Mouse (Mus musculus): ENCODE data around the gene Twist1. TPM values are rescaled to one million over a fixed set of nuclear protein-coding genes. Genes with fewer than 3 reads are reported as not detected.

The Twist1 gene
- total RNA-seq (2015) (not detected in 2 replicates), total RNA-seq (2017) (not detected in 2 replicates)

DNA sequence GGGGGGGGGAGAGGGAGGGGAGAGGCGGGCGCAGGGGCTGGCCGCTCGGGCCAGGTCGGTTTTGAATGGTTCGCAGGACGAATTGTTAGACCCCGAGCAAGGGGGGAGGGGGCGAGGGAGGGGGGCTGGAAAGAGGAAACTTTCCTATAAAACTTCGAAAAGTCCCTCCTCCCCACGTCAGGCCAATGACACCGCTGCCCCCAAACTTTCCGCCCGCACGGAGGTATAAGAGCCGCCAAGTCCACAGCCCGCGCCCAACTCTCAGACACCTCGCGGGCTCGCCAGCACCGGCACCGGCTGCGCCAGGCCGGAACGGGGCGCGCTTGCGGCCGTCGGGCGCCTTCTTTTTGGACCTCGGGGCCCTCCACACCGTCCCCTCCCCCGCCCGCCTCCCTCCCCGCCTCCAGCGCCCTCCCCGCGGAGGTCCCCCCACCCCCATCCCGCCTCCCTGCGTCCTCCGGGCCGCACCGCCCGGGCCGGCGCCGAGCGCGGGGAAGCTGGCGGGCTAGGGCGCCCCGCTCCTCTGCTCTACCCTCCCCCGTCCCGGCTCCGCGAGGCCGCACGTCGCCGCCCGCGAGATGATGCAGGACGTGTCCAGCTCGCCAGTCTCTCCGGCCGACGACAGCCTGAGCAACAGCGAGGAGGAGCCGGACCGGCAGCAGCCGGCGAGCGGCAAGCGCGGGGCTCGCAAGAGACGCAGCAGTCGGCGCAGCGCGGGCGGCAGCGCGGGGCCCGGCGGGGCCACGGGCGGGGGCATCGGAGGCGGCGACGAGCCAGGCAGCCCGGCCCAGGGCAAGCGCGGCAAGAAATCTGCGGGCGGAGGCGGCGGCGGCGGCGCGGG, at the start of gene Twist1:
Gene Twist1 (plus strand): TSS at position 272 of the 841 bp plus-strand sequence.
- no peak for ATAC-seq (ENCODE audit: poor library complexity, severe bottlenecking)

DNA sequence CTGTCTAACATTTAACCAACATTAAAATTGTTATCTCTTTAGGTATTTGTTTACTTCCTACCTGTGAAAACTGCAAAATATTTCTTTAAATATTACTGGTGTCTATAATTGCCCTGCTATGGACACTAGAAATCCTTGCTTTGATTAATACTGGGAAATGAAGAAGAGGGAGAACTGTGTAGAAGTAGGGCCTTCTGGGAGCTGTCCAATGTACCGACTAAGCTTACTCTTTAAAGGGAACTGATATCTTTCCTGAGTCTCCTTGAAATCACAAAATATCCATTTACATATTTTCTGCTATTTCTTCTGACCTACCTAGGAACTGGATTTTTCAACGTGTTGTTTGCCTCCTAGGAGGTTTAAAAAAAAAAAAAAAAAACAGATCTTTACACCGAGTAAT, 30.7 kb upstream of the Twist1 start:
- ATAC-seq (ENCODE audit: poor library complexity, severe bottlenecking), result no peak

DNA sequence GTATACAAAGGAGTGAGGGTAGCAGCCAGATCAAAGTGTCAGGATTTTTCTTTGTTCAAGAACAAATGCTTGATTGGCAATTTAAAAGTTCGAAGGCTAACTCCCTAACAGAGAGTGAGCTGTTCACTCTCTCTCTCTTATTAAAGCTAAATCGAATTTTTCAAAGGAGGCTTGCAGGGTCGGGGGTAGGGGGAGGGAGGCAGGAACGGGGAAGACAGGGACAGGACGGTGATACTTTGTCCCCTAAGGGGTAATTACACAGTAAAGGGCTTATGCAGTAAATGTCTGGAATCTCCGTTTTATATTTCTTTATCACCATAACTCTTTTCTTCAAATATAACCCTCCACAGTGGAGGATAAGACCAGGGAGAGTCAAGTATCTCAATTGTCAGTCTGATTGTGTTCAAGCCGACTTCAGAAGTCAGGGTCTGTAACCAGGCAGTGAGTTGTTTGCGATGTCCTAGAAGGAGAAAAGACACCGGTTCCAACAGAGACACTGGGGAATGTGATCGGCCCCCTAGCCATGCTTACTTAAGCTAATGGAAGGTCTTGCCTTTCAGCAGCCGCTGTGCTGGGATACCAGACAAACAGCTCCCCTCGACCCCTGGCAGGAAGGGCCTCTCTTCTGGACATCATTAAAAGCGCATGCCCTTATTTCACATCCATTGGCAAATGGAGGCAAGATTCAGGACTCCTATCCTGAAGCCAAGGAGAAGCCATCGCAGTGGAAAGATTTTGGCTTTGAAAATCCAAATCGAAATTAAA, 30.0 kb upstream of the Twist1 start:
- no peak for ATAC-seq (ENCODE audit: poor library complexity, severe bottlenecking)

DNA sequence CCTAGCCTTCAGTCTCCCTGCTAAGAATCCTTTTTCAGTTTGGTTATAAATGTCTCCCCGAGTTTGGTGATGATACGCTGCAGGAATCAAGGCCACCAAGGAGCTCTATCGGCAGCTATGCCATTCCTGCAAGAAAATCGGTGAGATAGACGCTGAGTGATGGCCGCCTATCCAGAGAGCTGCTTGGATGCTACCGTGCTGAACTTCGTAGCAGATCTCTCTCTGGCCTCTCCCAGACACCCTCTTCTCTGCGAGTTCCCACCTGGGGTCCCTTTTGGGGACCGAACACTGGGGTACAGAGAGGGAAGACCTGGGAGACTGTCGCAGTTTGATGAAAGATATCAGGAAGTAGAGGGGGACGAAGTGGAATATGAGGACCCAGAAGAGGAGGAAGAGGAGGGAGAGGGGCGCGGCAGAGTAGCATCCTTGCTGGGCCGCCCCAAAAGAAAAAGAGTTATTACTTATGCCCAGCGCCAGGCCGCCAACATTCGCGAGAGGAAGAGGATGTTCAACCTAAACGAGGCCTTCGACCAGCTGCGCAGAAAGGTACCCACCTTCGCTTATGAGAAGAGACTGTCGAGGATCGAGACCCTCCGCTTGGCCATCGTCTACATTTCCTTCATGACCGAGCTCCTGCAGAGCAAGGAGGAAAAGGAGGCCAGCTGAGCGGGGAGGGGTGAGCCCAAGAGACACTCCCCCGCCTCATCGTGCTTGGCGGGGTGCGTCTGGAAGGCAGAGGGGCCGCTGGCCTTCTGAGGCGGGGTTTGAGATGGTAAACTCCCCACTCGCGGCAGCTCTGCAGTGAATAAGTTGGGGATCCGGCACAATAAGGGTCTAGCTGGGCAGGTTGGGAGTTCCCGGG, 28.9 kb upstream of the Twist1 start, which contains the start of gene Ferd3l:
Gene Ferd3l (plus strand): TSS at position 95 of the 862 bp plus-strand sequence.
- no peak for ATAC-seq (ENCODE audit: poor library complexity, severe bottlenecking)

DNA sequence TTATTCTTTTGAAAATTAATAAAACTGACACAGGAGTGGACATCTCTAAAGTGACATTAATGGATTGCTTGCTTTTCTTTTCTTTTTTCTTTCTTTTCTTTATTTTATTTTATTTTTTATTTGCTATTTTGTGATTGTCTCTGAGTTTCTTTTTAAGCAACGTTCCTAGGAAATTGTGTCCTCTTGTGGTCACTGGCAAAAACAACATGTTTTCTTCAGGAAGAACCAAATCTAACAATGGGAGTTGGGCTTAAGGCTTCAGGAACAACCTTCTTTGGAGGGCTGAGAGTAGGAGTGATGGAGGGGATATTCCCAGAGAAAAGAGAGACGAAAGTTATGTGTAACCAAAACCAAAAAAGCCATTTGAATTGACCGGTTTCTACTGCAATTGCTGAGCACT, 4.6 kb upstream of the Twist1 start:
- ATAC-seq (ENCODE audit: poor library complexity, severe bottlenecking), result no peak

DNA sequence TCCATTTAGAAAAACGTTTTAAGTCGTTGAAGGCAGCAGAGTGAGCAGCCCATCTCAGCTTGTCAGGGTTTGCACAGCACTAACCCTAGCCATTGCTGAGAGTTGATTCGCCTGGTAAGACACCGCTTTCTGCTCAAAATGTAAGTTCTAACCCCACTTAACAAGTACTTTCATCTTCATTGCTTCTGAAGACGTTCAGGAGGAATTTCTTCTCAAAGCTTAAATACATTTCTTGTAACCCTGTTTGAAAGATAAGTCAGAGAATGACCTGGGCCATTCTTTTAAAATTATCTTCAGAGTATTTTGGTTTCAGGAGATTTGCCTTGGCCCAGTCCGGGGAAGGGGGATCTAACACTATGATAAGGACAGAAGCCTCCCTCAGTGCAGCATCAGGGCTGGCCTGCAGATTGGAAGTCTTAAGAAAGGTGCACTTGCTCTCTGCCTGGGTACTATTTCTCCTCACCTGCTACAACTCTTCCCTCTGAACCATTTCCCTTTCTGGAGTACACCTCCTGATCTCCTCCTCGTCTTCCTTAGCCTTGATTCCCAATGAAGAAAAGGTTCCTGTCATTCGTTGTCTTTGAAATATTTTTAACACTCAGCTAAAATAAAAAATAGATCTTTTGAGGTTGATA, 2.4 kb upstream of the Twist1 start:
- no peak for ATAC-seq (ENCODE audit: poor library complexity, severe bottlenecking)

DNA sequence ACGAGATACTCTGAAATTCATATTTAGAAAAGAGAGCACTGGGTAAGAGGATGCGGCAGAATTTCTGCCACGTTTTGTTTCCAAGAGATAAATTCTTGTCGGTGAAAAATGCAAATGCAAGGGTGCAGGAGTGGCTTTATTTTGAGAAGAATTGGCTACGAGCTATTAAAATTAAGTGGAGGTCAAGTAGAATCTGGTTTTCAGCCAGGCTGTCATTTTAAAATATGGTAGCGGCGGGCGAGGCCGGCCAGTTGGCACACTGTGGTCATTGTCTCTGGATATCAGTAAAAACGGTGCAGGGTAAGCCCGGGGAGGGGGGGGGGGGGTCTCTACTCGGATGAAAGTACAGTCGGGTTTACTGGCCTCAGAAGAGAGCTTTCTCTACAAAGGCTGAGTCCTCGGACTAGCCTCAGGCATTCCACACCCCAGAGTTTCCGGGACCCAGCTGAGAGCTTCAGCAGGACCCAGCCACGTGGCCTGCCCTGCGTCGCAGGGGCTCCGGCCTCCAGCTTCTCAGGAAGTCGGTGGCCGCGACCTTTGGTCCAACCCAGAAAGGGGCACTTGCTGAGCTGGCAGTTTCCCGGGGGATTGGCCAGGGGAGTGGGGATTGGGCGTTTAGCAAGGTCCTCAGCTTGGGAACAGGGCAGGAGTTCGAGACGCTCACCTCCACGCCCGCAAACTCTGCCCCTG, 1.7 kb upstream of the Twist1 start:
- no peak for ATAC-seq (ENCODE audit: poor library complexity, severe bottlenecking)

DNA sequence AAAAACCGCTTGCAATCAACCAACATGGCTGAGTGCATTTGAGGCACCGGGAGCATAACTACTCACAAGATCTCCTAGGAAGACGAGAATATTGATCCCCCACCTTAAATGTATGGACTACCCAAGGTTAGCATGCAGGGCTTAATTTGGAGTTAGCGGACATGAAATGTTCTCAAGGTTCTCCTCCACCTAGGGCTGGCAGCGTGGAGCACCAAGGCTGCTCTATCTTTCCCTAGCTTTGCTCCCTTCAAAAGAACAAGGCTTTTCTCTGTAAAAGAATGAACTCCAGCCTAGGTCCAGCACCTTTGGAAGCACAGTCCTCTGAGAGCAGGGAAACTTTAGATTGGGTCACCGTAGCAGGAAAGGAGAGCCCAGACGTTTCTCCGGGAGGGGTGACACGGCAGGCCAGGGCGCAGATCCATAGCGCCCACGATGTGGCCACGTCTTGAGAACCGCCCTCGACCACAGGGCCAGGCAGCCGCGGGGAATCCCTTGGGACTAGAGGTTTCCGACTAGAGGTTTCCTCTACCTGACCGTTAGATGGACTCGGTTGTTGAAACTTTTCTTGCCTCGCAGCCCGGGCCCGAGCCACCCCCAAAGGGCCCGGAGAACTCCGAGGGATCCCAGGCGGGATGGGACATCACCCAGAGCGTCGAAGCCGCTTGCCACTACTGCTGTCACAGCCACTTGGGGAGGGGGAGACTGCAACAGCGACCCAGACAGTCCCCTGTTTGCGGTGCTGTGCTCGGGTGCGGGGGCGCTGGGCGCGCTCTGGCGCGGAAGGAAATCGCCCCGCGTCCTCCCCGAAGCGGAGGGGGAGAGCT, 683 bp upstream of the Twist1 start:
- ATAC-seq (ENCODE audit: poor library complexity, severe bottlenecking), result no peak

DNA sequence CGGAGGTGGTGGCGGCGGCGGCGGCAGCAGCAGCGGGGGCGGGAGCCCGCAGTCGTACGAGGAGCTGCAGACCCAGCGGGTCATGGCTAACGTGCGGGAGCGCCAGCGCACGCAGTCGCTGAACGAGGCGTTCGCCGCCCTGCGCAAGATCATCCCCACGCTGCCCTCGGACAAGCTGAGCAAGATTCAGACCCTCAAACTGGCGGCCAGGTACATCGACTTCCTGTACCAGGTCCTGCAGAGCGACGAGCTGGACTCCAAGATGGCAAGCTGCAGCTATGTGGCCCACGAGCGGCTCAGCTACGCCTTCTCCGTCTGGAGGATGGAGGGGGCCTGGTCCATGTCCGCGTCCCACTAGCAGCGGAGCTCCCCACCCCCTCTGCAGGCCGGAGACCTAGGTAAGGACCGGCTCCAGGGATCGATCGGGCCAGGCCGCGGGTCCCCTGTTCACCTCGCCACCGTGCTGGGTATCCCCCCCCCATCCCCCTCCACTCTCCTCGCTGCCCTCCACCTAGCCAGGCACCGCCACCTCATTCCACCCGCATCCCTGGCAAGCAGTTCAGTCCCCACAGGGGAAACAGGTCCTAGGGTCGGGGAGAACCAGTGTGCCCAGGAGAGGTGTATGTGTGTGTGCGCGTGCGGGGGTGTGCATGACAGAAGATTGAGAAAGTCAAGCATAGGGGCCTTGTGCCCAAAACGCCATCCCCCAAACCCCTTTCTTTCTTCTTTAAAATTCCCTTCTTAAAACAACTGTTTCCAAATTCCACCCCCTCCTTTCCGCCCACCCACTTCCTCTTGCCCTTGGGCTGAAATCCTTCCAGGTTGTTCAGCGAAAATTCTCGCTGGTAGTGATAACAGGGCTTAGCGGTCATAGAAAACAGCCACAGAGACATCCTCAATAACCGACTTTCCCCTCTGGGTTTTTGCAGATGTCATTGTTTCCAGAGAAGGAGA, 1.0 kb downstream of the Twist1 start:
- no peak for ATAC-seq (ENCODE audit: poor library complexity, severe bottlenecking)

DNA sequence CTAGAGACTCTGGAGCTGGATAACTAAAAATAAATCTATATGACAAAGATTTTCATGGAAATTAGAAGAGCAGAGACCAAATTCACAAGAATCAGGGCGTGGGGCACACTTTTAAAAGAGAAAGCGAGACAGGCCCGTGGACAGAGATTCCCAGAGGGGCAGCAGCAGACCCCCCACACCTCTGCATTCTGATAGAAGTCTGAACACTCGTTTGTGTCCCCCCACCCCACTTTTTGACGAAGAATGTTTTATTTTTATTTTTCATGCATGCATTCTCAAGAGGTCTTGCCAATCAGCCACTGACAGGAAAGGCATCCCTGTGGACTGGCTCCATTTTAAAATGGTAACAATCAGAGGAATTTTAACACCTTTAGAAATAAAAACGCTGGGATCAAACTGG, 1.7 kb downstream of the Twist1 start:
- no peak for ATAC-seq (ENCODE audit: poor library complexity, severe bottlenecking)

DNA sequence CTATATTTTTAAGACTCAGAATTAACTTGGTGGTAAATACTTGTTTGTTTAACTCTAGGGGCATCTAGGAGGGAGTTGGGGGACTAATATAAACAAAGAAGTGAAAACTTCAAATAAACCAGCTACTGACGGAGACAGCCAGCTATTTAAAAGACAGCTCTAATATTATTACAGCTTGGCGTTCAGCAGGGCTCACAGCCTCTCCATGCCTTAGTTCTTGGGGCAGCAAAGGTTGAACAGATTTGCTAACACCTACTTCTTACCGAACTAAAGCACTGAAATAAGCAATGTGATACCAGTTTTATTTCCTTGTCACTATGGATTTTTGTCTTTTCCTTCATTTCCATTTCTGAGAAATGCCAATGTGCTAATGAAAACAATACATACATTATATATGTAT, 2.4 kb downstream of the Twist1 start:
- no peak for ATAC-seq (ENCODE audit: poor library complexity, severe bottlenecking)

DNA sequence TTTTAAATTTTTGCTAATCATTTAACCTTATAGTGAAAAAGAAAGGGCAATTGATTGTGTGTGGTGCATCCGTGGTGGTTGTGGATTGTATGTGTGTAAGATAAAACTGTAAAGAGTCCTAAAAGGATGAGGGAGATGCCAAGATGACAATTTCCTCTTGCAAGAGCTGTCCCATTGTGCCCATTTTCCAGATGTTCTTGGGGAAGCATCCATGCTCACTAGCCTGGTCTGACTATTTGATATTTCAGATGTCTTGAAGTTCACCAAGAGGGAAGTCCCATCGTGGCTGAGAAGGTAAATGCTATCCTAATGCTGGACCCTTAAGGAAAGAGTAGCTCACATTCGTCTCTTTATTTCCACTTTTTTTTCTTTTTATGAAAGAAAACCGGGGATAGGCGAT, 3.5 kb downstream of the Twist1 start:
- ATAC-seq (ENCODE audit: poor library complexity, severe bottlenecking), result no peak

DNA sequence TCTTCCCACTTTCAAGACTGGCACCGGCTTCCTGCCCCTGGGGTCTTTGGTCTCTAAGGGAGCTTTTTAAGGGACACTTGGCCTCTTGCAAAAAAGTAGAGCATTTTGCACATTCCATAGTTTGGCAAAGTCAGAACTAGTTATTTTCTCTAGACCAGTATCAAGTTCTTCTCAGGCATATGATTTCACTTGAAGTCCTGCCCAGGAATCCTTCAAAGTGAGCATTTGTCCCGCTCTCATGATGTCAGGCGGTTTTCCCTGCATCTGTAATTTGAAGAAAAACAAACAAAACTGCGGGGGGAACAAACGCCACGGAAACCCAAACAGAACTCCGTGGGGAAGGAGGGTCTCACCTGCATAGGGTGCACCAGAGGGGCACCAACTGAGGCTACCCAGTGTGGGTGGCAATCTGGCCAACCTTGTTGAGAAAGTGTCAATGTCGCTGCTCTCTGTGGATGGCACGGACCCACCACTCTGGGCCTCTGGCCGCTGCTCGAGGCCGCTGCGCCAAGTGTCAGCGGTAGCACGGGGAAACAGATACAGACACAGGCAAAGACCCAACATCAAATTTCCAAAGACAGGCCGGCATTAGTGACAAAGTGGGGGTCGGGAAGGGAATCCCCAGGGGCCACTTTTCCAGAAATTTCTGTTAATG, 4.8 kb downstream of the Twist1 start:
- no peak for ATAC-seq (ENCODE audit: poor library complexity, severe bottlenecking)

DNA sequence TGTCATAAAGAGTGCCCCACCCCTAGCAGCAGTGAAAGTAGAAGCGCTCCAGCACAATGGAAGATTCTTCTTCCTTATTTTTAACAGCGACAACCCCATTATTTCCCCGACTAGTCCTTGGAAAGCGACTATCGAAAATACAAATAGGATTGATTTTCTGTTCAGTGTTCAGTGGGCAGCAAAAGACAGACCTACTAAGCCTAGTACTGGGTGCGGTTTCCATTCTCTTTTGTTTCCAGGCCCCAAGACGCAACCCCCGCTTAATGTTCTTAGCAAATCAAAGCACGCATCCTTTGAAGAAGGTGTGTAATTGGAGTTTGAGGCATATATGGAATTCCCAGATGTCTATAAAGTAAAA, 5.3 kb downstream of the Twist1 start:
- no peak for ATAC-seq (ENCODE audit: poor library complexity, severe bottlenecking)

DNA sequence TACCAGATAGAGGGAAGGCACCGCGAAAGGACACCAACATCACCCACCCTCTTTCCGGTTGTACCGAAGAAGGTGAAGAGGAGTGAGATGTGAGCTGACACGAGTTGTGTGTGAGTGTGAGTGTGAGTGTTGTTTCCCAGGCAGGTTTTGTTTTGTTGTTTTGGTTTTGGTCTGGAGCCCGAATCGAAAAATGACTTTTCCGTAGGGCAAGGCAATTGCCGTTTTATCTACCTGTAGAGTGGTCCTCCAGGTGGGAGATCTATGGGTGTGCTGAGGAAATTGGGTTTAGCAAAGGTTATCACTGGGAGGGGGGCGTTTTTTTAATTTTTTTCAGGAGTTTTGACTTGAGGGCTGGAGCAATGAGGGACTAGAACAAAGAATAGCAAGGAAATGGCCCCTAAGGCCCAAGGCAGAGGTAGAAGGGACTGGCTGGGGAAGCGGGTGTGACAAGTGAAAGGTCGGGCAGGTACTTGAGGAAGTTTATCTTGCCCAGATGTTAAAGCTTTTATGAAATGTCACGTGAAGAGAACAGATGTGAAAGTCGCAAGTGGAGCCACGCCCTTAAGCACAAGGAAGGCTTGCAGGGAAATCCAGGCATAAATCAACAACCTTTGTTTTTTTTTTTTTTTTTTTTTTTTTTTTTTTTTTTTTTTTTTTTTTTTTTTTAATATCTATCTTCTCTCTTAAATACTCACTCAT, 6.3 kb downstream of the Twist1 start:
- no peak for ATAC-seq (ENCODE audit: poor library complexity, severe bottlenecking)

DNA sequence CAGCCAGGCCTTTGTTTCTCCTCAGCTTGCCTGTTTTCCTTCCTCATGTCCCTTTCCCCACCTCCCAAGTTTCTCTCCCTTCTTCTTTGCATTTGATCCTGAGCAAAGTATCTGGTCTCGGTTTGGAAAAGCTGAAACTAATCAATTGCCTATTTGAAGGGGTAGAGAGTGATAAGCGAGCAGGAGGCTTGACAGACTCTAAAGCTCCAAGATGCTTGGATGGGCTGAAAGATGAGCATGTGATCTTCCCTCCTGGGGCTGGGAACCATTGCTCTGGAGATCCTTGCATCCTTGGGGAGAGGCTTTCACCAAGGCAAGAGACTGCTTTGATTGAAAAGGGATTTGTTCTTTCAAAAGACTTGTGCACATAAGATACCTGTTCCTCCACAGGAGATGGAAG, 7.0 kb downstream of the Twist1 start:
- ATAC-seq (ENCODE audit: poor library complexity, severe bottlenecking), result no peak

All from megakaryocyte, adult 5-6 weeks (primary cell).